Mouse (Mus musculus): ENCODE data around the gene Taf5l.

Gene Taf5l

DNA sequence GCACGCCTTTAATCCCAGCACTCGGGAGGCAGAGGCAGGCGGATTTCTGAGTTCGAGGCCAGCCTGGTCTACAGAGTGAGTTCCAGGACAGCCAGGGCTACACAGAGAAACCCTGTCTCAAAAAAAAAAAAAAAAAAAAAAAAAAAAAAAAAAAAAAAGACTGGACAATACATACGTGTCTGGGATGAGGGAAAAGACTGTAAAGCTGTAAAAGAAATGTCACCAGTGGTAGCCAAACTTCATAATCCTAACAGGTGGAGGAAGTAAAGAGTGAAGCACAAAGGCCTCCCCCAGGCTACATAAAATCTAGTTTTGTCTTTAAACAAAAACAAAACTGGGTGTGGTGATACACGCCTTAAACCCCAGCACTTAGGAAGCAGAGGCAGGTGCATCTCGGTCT, 6.9 kb downstream of the Taf5l start:
- WGBS = 92% methylated on average over 7 of the region's 7 CpGs

DNA sequence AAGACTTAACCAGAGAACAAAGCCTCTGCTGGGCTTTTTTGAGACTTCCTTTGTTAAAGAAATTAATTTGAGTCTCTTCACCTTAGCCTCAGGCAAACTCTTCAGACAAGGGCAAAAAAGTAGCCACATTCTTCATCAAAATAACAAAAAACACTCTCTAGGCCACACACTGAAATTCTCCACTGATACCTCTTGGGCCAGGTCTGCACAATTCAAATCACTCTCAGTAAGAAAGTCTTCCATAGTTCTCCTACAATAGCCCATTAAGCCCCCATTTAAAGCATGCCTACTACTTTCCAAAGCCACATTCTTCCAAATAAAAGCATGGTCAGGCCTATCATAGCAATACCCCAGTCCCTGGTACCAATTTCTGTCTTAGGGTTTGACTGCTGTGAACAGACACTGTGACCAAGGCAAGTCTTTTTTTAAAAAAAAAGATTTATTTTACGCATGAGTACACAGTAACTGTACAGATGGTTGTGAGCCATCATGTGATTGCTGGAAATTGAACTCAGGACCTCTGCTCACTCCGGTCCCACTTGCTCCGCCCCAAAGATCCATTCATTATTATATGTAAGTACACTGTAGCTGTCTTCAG, 9.1 kb downstream of the Taf5l start:
- WGBS = 96% methylated on average over 3 of the region's 3 CpGs

DNA sequence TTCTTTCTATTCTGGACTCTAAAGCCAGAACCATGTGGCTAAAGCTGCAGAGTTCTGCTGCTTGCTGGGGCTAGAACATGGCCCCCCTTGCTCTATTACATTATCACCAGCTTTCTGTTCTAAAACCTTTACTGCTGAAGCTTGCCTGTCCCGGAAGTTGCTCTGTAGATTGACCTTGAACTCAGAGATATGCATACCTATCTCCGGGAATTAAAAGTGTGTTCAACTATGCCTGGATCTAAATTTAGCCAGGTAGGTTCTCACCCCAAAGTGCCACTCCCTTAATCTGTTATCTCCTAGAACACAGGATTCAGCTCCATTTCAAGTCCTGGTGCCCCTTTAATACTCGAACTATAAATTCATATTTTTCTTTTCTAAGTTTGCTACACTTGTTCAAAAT, 9.6 kb downstream of the Taf5l start:
- 80% methylated on average over 3 of the region's 3 CpGs for WGBS

DNA sequence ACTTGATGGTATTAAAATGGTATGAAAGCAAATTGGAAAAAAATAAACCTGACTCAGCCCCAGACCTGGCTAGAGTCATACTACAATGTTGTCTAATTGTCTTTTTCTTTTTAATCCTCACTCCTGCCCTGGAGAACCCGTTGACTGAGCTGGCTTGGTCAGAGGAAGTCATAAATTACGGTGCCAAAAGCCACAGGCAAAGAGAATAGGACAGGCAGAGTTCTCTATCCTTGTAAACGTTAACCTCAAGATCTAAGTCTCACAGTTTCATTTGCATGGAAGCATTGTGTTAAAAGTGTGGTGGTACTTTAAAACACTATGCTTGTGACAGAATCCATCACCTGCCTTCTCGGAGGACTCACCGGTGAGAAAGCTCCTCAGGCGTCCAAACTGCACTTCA, 13.4 kb downstream of the Taf5l start:
- WGBS = 86% methylated on average over 6 of the region's 6 CpGs

DNA sequence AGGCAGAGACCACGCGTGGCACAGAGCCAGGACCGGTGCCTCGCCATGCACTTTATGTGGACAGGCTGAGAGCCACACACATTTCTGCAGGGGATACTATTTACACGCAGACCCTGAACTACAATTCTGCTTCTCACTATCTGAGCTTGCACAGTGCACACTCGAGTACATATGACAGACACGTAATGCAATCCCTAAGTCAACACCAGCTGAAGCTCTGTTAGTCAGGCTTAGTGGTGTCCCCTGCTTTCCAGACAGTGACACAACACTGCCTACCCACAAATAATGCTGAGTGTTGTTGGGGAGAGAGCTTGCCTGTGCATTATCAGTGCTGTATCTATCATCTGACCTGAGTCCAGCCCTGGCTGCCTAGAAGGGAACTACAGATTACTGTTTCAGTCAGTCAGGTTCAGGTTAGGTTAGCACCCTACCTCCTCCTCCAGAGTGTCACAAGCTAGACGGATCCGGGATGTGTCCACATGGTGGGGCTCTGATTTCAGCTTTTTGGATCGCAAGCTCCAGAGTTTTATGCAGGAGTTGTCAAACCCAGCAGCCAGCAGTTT, 18.6 kb downstream of the Taf5l start:
- 84% methylated on average over 10 of the region's 10 CpGs for WGBS

DNA sequence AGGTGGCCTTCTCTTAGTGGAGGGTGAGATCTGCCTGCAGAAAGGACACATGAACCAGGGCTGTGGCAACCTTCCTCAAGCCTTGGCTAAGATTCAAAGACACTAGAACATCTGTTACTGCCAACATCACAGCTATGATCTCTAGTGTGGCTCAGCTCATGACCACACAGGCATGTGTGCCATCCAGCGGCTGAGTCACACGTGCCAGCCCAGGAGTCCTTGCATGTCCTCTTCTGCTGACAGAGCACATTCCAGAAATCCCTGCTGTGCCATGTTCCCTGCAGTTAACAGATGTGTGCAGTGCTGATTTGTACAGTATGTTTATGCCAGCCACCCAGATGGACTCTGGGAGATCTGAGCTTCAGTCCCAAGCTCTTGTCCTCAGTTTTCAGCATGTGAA, 21.6 kb downstream of the Taf5l start:
- 68% methylated on average over 2 of the region's 2 CpGs for WGBS

DNA sequence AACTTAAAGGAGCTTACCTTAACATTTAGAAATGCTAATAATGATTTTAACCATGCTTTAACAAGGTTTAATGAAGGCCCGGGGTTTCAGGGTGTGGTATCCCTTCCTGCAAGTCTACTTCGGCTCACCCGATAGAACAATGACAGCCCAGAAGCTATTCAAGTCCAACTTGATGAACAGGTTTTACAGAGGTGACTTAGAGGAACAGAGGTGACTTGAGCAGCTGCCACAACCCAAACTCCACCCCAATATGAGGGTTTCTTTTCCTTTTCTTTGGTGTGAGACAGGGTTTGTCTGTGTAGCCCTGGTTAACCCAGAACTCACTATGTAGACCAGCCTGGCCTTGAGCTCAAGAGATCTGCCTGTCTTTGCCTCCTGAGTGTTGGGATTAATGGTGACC, 27.2 kb downstream of the Taf5l start:
- 85% methylated on average over 3 of the region's 3 CpGs for WGBS

DNA sequence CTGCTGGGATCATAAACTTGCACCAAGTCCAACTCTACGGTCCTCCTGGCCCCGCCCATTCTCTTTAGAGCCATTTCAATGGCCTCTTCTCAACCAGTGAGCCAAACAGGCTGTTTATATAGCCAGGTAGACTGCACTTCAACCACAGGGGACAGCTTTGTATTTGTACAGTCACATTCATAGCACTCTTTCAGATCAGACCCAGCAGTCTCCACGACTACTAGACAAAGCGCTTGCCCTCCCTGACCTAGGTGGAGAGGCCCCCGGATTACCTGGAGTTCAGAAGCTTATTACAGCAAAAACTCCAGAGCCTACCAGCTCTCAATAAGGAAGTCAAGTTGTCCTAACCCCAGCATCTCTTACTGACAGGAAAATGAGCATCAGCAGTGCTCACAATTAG, 27.6 kb downstream of the Taf5l start:
- 95% methylated on average over 5 of the region's 5 CpGs for WGBS

DNA sequence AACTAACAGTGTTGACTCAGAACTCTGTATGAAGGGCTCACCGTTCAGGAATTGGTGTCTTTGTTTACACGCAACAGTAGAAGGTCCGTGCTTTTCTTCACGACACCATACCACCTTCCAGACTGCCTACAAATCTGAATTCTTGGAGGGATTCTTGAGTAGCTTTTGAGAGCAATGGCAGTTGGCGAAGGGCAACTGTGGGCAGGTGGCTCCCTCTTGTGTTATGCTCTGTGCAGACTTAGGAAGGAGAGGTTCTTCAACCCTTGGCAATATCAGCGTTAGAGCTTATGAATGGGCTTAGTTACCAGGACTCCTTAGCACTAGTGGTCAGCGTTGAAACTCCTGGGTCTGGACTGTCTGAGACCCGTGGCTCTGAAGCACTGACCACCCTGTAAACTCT, 28.6 kb downstream of the Taf5l start:
- WGBS = 59% methylated on average over 8 of the region's 8 CpGs

DNA sequence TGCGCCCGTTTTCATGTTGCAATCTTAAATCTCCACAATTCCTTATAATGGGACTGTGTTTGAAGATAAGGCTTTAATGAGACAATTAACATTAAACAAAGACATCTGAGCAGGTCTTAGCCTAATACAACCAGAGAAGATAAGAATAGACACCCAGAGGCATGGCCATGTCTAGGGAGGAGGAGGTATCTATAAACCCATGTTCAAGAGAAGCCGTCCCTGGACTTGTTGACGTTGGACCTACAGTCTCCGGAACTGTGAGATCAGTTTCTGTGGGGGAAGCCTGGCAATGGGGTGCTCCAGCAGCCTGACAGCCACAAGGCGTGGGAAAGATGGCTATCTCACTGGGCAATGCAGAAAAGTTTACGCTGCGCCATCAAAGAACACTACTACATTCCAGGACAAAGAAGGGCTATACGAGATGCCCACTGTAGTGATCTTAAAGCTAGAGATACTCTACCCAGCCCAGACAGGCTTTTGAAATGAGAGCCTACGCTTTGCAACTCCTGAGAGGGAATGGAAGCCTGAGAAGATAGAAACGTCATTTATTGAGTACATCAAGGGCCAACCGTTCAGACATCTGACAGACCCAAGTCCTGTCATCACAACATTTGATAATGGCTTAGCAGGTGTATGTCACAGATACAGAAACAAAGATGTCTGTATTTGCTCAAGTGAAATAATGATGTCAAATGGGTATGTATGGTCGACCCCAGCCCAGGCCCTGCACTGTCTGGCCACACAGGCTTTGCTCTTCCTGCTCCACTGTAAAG, 30.7 kb downstream of the Taf5l start:
- 91% methylated on average over 13 of the region's 13 CpGs for WGBS

DNA sequence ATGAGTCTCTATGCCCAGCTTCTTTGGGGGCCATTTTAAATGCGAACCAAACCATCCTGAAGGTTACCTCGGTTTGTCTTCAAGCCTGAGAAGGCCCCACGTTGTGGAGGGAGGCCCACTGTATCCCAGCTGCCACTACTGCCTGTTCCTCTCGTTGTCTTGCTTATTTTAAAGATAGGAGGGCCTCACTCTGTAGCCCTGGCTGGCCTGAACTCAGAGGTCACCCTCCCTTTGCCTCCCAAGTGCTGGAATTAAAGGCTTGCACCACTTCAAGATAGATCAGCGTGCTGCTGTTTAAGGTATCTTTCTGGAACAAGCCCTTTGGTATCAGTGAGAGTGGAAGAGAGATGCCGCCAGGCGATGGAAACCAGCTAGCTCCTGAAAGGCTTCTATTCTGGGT, 32.1 kb downstream of the Taf5l start:
- WGBS = 77% methylated on average over 7 of the region's 7 CpGs

DNA sequence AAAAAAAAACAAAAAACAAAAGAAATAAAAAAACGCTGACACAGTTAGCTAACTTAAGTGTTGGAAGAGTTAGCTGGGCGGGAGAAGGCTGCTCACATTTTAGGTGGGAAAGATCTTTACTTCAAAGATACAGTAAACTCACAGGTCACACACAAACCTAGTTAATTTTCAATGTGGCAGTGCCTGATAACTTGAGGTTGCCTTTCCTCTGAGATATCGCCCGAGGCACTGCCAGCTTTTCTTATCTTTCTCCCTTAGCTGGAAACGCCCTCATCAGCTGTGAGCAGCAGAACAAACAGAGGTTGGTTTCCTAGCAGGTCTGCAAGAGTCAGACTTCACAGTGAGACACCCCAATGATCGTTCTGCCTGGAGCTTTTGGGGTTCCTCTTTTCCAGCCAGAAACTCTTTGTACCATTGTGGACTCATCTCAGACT, 32.6 kb downstream of the Taf5l start:
- WGBS = 75% methylated on average over 6 of the region's 6 CpGs

DNA sequence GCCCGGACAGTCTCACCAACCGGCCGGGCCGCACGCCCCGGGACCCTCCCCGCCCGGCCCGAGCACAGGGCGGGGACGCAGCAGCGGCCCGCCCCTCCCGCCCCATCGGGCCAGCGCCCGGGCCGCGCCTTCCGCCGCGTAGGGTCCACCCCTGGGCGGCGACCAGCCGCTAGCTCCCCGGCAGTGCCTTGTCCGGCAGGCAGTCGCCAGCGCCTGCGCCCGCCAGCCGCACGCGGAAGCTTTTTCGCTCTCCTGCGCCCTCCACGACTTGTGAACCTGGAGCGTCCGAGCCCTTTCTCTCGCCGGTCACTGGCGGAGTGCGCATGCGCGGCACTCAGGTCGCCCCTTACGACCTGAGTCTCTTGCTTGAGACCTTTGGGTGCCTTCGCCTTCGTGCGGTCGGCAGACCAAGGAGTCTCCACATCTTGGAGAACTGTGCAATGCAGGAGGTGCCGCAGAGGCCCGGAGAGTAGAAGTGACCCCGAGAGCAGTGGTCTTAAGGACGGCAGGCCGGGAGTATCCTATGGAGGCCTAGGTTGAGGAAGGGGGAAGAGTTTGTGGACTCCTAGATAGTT, 38.3 kb downstream of the Taf5l start, which contains the start of gene Abcb10:
Abcb10 (minus strand) TSS at position 297 of the 575 bp plus-strand sequence.
- WGBS = under 1% methylated on average over 56 of the region's 56 CpGs

DNA sequence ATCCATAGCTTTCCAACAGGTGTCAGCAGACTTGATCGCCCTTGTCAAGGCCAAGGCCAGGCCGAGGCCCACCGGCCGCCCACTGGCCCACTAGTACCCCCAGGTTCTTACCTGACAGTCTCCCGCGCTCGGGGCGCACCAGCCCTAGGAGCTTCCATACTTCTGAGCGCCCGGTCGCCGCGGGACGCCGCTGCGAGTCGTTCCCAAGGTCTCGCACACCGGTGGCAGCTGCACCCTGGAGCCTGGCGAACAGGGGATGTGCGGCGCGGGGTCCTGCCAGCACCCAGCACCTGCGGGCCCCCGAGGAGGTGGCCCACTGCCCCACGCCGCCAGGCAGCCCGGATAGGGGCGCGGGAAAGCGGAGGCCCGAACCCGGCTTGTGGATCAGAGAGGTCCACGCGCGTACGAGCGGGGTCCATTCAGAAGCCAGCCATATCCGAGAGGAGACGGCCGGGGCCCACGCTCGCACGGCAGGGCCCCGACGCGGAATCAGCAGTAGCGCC, 38.9 kb downstream of the Taf5l start:
- WGBS = 2% methylated on average over 48 of the region's 48 CpGs

DNA sequence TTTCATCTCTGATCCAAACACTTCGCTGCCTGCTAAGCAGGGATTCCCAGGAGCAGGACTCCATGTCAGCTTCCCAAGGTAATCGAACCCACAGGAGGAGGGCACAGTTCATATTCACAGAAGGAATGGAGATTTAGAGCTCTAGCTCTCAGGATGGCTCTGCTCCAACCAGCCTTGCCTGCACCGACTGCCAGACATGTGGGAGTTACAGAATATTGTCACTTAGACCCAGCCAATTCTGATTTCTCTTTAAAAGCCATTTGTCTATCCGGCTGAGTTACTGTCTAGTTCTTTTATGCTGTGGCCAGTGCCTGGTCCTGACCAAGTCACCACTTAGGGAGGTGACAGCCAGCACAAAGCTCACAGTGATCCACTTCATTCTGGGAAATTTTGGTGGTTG, 39.5 kb downstream of the Taf5l start:
- 15% methylated on average over 4 of the region's 4 CpGs for WGBS

DNA sequence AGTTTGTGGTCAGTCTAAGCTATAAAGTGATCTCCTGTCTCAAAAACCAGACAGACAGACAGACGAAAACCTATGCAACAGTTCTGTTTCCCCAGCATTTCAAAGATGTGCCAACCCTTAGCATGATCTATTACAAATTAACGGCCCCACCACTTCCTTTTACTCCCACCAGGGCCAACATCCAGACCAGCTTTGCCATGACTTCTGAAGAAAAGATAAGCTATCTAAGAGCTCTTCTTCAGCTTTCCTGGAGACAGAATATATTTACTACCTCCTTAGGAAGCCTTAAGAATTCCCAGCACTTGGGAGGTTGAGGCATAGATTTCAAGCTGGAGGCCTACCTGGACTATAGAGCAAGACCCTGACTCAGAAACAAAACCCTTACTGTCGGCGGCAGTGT, 41.0 kb downstream of the Taf5l start:
- 92% methylated on average over 4 of the region's 4 CpGs for WGBS

DNA sequence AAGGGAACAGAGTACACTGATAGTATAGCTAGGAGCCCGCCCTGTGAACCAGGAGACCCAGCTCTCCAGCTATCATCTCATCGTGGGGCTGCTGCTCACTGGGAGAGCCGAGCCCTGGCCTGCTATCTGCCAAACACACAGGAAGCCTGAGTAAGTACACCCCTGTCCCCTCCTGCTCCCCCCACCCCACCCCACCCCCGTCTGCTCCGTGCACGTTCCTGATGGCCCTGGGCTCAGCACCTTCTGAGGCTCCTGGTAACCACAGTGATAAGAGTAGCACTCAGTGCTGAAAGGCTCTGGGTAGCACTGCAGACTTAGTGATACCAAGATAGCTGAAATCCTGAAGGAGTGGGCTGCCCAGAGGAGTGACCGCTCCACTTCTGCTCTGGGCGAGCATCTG, 42.3 kb downstream of the Taf5l start:
- 85% methylated on average over 8 of the region's 8 CpGs for WGBS

DNA sequence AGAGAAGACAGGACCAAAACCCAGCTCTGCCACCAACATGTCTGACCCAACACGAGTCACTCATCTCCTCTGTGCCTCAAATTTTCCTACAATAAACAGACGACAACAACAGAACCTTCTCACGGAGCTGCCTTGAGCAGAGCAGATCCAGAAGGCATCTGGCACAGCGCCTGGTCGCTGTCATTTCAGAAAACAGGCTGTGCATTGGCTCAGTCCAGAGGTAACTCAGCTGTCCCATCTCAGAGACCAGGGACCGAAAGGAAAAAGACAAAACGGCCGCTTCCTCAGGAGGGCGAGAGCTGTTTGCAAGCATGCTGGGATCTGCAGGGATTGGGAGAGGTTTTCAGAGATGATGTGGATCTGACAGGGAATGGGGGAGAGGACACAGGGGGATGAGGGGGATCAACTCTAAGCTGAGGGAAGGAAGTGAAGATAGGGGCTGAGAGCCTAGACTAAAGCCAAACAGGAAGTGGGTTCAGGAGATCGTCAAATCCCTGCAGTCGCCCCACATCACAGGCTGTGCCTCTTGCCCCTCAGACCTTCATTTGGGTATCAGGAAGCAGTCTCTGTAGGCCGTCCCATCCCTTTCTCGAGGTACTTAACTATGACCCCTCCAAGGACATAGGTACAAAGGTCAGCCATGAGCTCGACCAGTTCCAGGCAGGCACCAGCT, 42.9 kb downstream of the Taf5l start:
- WGBS = 70% methylated on average over 14 of the region's 14 CpGs

DNA sequence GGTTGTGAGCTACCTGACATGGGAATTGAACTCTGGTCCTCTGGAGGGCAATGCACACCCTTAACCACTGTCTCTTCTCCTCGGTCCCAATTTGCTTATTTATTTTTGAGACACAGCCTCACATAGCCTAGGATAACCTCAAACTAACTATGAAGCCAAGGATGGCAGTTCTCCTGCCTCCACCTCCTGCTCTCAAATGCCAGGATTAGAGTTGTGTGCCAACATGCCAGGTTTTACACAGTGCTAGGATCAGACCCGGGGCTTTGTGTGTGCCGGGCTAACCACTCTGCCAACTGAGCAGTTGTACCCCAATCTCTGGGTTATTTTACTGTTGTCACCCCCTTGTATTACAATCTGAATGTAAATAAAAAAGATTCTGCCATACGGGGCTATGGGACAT, 43.7 kb downstream of the Taf5l start:
- 62% methylated on average over 4 of the region's 4 CpGs for WGBS

DNA sequence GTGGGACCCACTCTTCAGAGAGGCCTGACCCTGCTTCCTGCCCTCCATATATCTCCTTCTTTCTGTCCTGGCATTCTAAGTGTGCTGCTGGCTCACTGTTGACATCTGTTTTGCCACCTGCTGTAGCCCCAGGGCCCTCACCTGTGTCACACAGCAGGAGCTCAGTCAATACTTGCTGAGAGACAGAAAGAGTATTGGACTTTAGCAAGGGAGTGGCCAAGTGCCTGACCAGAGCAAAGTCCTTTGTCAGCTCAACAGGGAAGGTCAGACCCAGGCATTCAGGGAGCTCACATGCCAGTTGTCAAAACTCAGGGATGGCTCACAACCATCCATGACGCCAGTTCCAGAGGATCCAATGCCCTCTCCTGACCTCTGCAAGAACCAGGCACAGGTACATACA, 47.7 kb downstream of the Taf5l start:
- 79% methylated on average over 1 of the region's 1 CpGs for WGBS

DNA sequence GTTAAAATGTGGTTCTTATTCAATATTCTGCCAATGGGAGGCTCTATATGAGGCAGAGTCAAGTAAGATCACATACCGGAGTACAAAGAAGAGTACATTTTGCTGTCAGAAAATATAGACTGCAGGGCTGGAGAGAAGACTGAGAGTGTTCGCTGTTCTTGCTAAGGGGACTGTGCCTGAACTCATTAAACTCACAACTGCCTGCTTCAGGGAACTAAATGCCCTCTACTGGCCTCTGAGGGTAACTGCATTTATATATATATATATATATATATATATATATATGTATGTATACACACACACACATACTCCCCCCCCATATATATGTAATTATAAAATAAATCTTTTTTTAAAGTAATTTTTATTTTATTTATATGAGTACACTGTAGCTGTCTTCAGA, 54.3 kb downstream of the Taf5l start:
- 53% methylated on average over 2 of the region's 2 CpGs for WGBS

DNA sequence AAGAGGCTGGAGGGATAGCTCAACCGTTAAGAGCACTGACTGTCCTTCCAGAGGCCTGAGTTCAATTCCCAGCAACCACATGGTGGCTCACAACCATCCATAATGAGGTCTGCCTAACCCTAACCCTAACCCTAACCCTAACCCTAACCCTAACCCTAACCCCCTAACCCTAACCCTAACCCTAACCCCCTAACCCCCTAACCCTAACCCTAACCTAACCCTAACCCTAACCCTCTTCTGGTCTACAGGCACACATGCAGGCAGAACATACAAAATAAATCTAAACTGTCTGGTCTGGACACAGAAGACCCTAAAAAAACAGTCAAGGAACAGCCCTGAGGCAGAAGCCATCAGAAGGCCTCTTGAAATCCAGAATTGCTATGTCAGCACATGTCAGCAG, 59.8 kb downstream of the Taf5l start:
- 87% methylated on average over 1 of the region's 1 CpGs for WGBS

Measured in cerebral cortex, adult 2 months (tissue).